Mouse (Mus musculus): ENCODE results near the gene Nit1.

DNA sequence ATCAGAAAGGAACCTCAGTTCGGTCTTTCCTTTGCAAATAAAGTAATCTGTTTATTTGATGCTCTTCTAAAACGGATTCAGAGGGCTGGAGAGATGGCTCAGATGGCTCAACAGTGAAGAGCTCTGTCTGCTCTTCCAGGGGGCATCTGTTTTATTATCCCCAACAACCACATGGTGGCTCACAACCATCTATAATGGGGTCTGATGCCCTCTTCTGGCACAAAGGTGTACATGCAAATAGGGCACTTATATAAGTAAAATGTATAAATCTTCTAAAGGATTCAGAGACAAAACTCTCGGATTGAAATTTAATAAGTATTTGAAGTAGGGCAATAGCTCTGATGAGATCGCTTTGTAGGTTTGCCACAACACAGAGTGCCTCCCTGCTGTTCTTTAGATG, 13.0 kb upstream of the Nit1 start:
- TF ChIP-seq POLR2A (IDR thresholded peaks at IDR 0.05; ENCODE audit: insufficient read depth, low read depth, low read length) (no peak), CTCF (IDR thresholded peaks at IDR 0.05; ENCODE audit: insufficient read depth, low read depth, low read length) (no peak)

Data from olfactory bulb, adult 2 months (tissue).